Mouse (Mus musculus) spleen, adult 2 months (tissue): ENCODE measurements at regions not wholly inside any gene's neighbourhood (a gene's known extent, or its start where the extent isn't known, plus 50 kb on each side); places are given as distances from the start of the nearest gene placed in this dataset.

Experiments used
- CTCF ChIP-seq: fragments of 200-500 bp; IDR thresholded peaks from 2 replicates; pipeline ENCODE4 v1.5.1; 2011; ENCODE audit warnings: mild to moderate bottlenecking, inconsistent platforms; ENCODE audit not compliant: insufficient read depth, insufficient read length, insufficient replicate concordance; ENCODE audit errors: extremely low read depth
- POLR2A ChIP-seq: fragments of 200-500 bp; IDR thresholded peaks from 2 replicates; pipeline ENCODE4 v1.6.1; 2011; ENCODE audit warnings: low read depth, low read length, inconsistent platforms

DNA sequence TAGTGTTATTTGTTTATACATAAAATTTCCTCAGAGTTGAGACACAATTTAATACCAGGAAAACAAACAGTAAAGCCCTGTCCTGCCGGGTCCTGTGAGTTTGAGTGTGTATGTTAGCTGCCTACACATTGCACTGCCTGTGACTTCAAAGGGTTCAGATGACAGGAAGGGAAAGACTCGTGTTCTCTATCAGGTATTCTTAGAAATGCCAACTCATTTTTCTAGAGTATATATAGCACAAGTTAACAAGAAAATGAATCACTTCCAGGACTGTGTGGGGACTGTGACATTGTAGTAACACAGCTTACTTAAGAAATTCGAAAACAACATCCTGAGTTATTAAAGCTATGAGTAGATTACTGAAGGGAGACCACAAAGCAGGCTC is 112.4 kb upstream of the Fndc3a start:
- TF ChIP-seq CTCF, result no peak
- no peak for TF ChIP-seq POLR2A
